Mouse (Mus musculus): ENCODE measurements at regions not wholly inside any gene's neighbourhood (a gene's known extent, or its start where the extent isn't known, plus 50 kb on each side); places are given as distances from the start of the nearest gene placed in this dataset.

DNA sequence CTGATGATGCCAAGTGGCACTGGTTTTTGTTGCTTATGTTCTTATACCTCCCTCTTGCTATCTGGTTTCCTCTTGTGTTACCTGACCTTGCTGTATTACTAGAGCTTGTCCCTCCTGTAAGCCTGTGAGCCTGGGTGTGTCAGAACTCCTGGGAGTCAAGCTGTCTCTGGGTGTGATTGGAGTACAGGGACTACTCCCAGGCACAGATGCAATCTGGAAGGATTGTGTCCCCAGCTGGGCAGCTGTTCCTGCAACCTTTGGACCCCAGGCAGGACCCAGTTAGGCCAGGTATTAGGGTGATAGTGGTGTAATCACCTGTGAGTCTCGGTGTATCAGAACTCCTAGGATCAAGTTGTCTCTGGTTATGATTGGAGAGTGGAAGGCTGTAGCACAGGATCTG lies 97.4 kb upstream of the Dock11 start:
- no peak for DNase-seq

GRCm38 (mm10) chrX:35813206-35813605 lies 75.4 kb upstream of the Dock11 start:
- peak; percentile 57 to 66 for DNase-seq

- peak; percentile 59 to 61 for DNase-seq
These were observed 54.2 kb upstream of the Dock11 start for GRCm38 (mm10) chrX:35834411-35834810.

GRCm38 (mm10) chrX:35838064-35838463 lies 50.6 kb upstream of the Dock11 start:
- no peak for DNase-seq

Data from cerebellum, postnatal 10 days (tissue).